Mouse (Mus musculus) lung, adult 2 months (tissue): ENCODE measurements around the gene Saxo1.

Experiments
- CTCF ChIP-seq: fragments of 200-500 bp; IDR thresholded peaks from 2 replicates; pipeline ENCODE4 v1.5.1; 2011; ENCODE audit warnings: mild to moderate bottlenecking, low read length, control low read depth; ENCODE audit not compliant: insufficient read depth
- POLR2A ChIP-seq: fragments of 200-500 bp; IDR thresholded peaks from 2 replicates; pipeline ENCODE4 v1.6.1; 2011; ENCODE audit warnings: low read depth, mild to moderate bottlenecking, control low read depth, low read length, borderline replicate concordance; ENCODE audit errors: extremely low read depth

DNA sequence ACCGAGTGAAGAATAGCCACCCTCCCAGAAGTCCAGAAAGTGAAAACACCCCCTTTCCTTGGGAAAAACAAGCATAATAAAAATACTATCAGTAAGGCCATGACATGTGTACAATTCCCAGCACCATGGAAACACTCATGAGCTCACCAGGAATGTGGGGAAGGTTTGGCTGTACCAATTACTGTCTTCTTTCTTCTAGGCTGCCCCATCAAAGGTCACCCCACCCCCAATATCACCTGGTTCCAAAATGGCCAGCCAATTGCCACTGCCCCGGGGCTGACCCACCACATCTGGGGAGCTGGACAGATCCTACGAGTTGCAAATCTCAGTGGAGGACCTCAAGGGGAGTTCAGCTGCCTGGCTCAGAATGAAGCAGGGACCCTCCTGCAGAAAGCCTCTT lies 144.7 kb downstream of the Saxo1 start:
- no peak for TF ChIP-seq POLR2A
- TF ChIP-seq CTCF = no peak
